Mouse (Mus musculus) intestine, postnatal 0 days (tissue): ENCODE measurements around the gene Sag. TPM values are rescaled to one million over a fixed set of nuclear protein-coding genes. Genes with fewer than 3 reads are reported as not detected.

Experiments
- ATAC-seq: fragments of 200-750 bp; cut with Nextera tagmentation; 2 replicates; pipeline ENCODE4 v1.8.0; 2017; ENCODE audit warnings: mild to moderate bottlenecking, moderate TSS enrichment, moderate library complexity
- H3K27ac ChIP-seq: fragments of 300-500 bp; sonication (generic); 2 replicates; pipeline ENCODE4 v1.5.1; 2014; ENCODE audit warnings: mild to moderate bottlenecking, low read depth, low read length, moderate library complexity
- H3K27me3 ChIP-seq: fragments of 300-500 bp; sonication (generic); replicated peaks from 2 replicates; pipeline ENCODE4 v1.6.1; 2014; ENCODE audit warnings: low read length, mixed read lengths; ENCODE audit not compliant: control insufficient read depth, insufficient read depth
- H3K36me3 ChIP-seq: fragments of 300-500 bp; sonication (generic); 2 replicates; pipeline ENCODE4 v1.6.1; 2014; ENCODE audit warnings: mild to moderate bottlenecking, moderate library complexity; ENCODE audit not compliant: control insufficient read depth, insufficient read depth
- H3K4me1 ChIP-seq: fragments of 300-500 bp; sonication (generic); replicated peaks from 2 replicates; pipeline ENCODE4 v1.6.1; 2014; ENCODE audit warnings: antibody characterized with exemption, low read length, mixed read lengths; ENCODE audit not compliant: control insufficient read depth, insufficient read depth
- H3K4me2 ChIP-seq: fragments of 300-500 bp; sonication (generic); replicated peaks from 2 replicates; pipeline ENCODE4 v1.6.1; 2014; ENCODE audit warnings: low read depth, mild to moderate bottlenecking, moderate library complexity
- H3K4me3 ChIP-seq: fragments of 300-500 bp; sonication (generic); 2 replicates; pipeline ENCODE4 v1.5.1; 2014; ENCODE audit warnings: low read depth, low read length
- H3K9ac ChIP-seq: fragments of 300-500 bp; sonication (generic); 2 replicates; pipeline ENCODE4 v1.6.1; 2014; ENCODE audit warnings: mild to moderate bottlenecking, low read depth, low read length
- H3K9me3 ChIP-seq: fragments of 300-500 bp; sonication (generic); 2 replicates; pipeline ENCODE4 v1.6.1; 2016; ENCODE audit warnings: mixed run types; ENCODE audit not compliant: control insufficient read depth
- CTCF ChIP-seq: sonication (generic); IDR thresholded peaks from 2 replicates; pipeline ENCODE4 v1.5.1; 2016; ENCODE audit warnings: low read depth, mild to moderate bottlenecking, control low read depth, antibody characterized with exemption, moderate library complexity
- WGBS: fragments of 180-500 bp; shearing (Covaris S2); extraction: QIAGEN DNeasy Blood & Tissue Kit; methylation state at CpG from one replicate; pipeline ENCODE4 v1.1.7; 2014; 5-methylcytosine and 5-hydroxymethylcytosine counted together
- polyA plus RNA-seq: library from polyadenylated mRNA; unstranded; fragments of >200 nt; fragmentation: Nextera tagmentation; extraction: Ambion mirVana; gene quantifications from 2 replicates; pipeline ENCODE4 v1.2.1, GENCODE M21; 2015

Sag gene
- polyA plus RNA-seq, 1 experiment from 2014 or later: 0.37 TPM

DNA sequence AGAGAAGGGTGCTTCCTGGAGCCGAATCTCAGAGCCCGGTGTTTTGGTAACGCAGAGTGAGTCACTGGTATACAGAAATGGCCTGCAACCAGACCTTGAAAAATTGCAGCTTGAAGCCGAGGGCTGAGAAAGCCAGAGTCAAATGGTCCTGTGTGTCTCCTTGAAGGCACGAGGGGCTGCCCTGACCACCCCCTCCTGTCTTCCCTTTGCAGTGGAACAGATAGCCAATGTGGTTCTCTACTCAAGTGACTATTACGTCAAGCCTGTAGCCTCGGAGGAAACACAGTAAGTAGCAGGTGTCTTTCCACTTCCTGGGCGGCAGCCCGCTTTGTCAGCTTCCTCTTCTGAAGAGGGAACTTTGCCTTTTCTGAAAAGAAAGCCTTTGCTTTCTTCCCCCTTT lies 24.7 kb downstream of the Sag start:
- Histone ChIP-seq H3K9me3 (no peaks in the 10 kb centered on the region), H3K4me2 (no peak overlapping the region), H3K4me3 (no peak overlapping the region), H3K4me1 (no peaks in the 10 kb centered on the region), H3K9ac (no peak overlapping the region), H3K27me3 (no peaks in the 10 kb centered on the region), H3K27ac (no peak overlapping the region), H3K36me3 (no peaks in the 10 kb centered on the region)
- 51% methylated on average over 9 of the region's 9 CpGs for WGBS
- no peak for ATAC-seq
- TF ChIP-seq CTCF: no peak

DNA sequence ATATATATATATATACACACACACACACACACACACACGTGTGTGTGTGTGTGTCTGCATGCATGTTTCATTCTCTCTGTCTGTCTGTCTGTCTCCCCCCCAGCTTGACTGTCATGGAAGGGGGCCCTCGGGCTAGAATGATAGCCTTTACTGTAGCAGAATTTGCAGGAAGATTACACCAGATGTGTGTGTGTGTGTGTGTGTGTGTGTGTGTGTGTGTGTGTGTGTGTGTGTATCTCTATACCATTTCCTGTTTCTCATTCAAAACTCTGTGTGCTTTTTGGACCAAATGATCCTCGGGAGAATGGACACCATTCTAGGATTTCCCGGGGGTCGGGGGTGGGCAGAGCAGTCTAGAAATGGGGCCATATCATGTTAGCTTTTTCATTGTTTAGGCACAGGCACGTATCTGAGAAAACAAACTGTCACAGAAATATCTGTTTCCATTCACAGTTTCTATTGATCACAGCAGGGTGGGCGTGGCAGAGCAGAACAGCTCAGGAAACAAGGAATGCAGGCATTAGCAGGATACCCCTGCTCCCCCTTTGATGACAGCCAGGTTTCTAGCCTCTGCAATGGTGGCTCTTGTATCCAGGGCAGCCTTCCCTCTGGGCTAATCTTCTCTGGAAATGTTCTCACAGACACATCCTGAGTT lies 25.6 kb downstream of the Sag start:
- H3K36me3 ChIP-seq: no peaks in the 10 kb centered on the region
- 32% methylated on average over 7 of the region's 7 CpGs for WGBS
- no peak overlapping the region for H3K9ac ChIP-seq
- ATAC-seq: no peak
- H3K9me3 ChIP-seq: no peaks in the 10 kb centered on the region
- no peak overlapping the region for H3K27ac ChIP-seq
- no peaks in the 10 kb centered on the region for H3K27me3 ChIP-seq
- H3K4me3 ChIP-seq: no peak overlapping the region
- no peaks in the 10 kb centered on the region for H3K4me1 ChIP-seq
- TF ChIP-seq CTCF: no peak
- H3K4me2 ChIP-seq: no peak overlapping the region

DNA sequence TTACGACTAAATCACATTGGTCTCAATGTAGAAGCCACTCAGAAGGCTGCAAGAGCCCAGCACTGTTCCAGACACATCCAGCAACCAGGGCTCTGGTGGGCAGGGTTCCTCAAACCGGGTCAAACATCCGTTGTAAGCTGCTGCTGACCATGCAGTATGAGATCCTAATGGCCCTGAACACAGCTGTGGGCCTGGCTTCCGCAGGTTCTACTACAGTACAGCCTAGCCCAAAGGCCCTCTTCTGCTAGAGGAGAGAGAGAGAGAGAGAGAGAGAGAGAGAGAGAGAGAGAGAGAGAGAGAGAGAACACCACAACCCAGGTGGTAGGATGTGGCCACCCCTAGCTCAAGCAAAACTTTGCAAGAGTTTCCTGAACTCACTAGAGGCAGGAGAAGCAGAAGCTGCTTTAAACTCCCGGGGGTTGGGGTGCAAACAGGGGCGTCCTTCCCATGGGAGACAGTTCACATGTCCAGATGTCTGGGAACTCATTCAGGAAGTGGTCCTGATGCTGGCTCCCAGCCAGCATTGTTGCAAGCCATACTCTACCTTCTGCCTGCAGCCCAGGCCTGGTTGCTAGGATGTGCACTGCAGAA lies 26.2 kb downstream of the Sag start:
- Histone ChIP-seq H3K36me3 (no peaks in the 10 kb centered on the region), H3K27me3 (no peaks in the 10 kb centered on the region), H3K4me2 (no peak overlapping the region), H3K27ac (no peak overlapping the region), H3K9me3 (no peaks in the 10 kb centered on the region), H3K4me1 (no peaks in the 10 kb centered on the region), H3K9ac (no peak overlapping the region), H3K4me3 (no peak overlapping the region)
- no peak for ATAC-seq
- 41% methylated on average over 6 of the region's 6 CpGs for WGBS
- no peak for TF ChIP-seq CTCF

DNA sequence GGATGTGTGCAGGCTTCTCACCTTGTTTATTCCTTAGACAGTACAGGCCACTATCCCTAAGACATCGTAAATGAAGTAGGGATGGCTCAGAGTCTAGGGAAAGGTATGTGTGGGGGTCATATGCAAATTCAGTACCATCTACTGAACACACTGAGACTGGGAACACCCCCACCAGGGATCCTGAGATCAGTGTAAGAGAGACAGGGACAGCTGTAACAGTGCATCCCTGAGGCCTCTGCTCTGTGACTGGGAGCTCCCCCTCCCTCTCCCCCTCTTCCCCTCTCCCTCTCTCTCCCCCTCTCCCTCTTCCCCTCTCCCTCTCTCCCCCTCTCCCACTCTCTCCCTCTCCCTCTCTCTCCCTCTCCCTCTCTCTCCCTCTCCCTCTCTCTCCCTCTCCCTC lies 33.0 kb downstream of the Sag start:
- Histone ChIP-seq H3K9me3 (no peaks in the 10 kb centered on the region), H3K27ac (no peak overlapping the region), H3K4me2 (no peak overlapping the region), H3K36me3 (no peaks in the 10 kb centered on the region), H3K4me3 (no peak overlapping the region), H3K4me1 (no peaks in the 10 kb centered on the region), H3K9ac (no peak overlapping the region), H3K27me3 (no peaks in the 10 kb centered on the region)
- no peak for ATAC-seq
- TF ChIP-seq CTCF: no peak
- 81% methylated on average over 1 of the region's 1 CpGs for WGBS

DNA sequence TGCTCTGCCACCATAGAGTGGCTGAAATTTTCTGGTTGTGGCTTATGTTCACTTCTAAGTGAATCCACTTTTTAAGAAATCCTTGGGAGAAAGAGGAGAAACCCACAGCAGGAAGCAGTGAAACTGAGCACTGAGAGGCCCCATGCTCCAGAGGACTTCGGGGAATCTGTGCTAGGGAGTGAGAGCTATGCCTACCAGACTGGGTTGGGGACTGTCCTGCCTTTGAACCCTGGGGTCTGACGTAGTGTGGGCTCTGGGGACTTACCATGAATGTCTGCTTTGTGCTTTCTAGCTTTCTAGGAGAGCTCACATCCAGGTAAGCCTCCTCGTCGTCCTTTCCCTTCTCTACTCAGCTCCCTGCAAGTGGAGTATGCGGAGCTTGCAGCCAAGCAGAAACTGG lies 33.5 kb downstream of the Sag start:
- H3K4me3 ChIP-seq: no peak overlapping the region
- no peak overlapping the region for H3K9ac ChIP-seq
- no peaks in the 10 kb centered on the region for H3K36me3 ChIP-seq
- H3K27ac ChIP-seq: no peak overlapping the region
- H3K4me1 ChIP-seq: no peaks in the 10 kb centered on the region
- WGBS: 60% methylated on average over 5 of the region's 5 CpGs
- H3K9me3 ChIP-seq: no peaks in the 10 kb centered on the region
- H3K4me2 ChIP-seq: no peak overlapping the region
- H3K27me3 ChIP-seq: no peaks in the 10 kb centered on the region
- no peak for TF ChIP-seq CTCF
- no peak for ATAC-seq

DNA sequence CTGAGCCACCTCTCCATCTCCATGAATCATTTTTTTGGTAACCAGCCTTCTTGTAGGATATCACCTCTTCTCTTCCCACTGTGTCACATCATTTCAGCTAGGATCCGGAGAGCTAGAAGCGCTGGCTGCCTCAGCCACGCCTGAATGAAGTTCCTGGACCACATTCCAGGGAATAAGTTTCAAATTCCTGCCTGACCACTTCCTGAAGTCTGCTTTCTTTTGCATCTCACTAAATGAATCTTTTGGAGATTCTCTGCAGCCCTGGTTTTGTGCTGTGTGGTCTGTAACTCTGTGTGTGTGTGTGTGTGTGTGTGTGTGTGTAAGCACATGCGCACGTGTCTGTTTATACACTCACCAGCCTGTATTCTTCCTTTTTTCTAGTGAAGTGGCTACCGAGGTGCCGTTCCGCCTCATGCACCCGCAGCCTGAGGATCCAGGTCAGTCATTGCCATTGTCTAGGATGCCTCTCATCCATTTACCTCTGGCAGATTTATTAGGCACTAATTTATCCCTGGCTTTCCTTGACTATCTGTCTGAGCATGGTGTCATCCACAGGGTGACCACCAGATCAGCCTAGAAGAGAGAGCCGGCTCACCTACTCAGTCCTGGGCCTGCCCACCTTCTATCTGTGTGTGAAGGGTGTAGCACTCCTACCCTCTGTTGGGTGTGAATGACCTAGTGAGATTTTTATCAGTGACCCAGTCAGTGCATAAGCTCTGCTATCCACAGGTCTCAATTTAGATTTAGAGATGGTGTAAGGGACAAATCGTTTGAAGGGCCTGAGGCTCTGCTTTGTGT lies 37.1 kb downstream of the Sag start:
- WGBS: 50% methylated on average over 11 of the region's 11 CpGs
- H3K4me3 ChIP-seq: no peak overlapping the region
- no peak overlapping the region for H3K9ac ChIP-seq
- H3K27ac ChIP-seq: no peak overlapping the region
- no peak overlapping the region for H3K4me2 ChIP-seq
- TF ChIP-seq CTCF: no peak
- H3K27me3 ChIP-seq: no peaks in the 10 kb centered on the region
- H3K9me3 ChIP-seq: no peaks in the 10 kb centered on the region
- ATAC-seq: no peak
- H3K36me3 ChIP-seq: no peaks in the 10 kb centered on the region
- no peaks in the 10 kb centered on the region for H3K4me1 ChIP-seq
